Mouse (Mus musculus): ENCODE measurements around the gene Krtap29-1.

GRCm38 (mm10) chr11:99935991-99936390 is 42.9 kb downstream of the Krtap29-1 start, which contains the start of gene Krtap31-2:
- TF ChIP-seq POLR2A (IDR thresholded peaks at IDR 0.05; ENCODE audit: insufficient read depth, low read depth, low read length) (no peak), CTCF (IDR thresholded peaks at IDR 0.05) (no peak)

Measured in heart, adult 2 months (tissue).